Mouse (Mus musculus) lung, postnatal 0 days (tissue): ENCODE data around the gene Gm37240.

Source experiments
- CTCF ChIP-seq: IDR thresholded peaks from 2 replicates; pipeline ENCODE4 v1.5.1; 2016; ENCODE audit warnings: antibody characterized with exemption, mild to moderate bottlenecking
- EP300 ChIP-seq: IDR thresholded peaks from 2 replicates; pipeline ENCODE4 v1.6.1; 2016; ENCODE audit warnings: antibody characterized with exemption, mild to moderate bottlenecking, control low read depth

DNA sequence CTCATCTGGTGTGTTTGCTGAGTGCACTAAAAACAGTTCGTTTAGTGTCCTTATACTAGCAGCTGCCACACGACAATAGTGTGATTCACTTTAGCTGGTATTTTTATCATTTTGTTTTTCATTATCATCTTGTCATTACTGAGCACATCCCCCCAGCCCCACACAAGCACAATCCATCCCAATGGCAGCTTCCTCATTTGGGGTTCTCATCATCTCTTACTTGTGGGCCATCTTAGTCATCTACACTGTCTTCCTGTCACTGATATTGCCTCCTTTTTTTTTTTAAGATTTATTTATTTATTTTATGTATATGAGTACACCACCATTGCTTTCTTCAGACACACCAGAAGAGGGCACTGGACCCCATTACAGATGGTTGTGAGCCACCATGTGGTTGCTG, 1268.7 kb downstream of the Gm37240 start:
- TF ChIP-seq CTCF (no peak), EP300 (no peak)
